Mouse (Mus musculus): ENCODE data around the gene Bbs12. TPM values are rescaled to one million over a fixed set of nuclear protein-coding genes. Genes with fewer than 3 reads are reported as not detected.

Gene Bbs12
- polyA plus RNA-seq, 1 experiment, result 0.30 TPM

- peak; percentile 42 for TF ChIP-seq GATA1 (IDR thresholded peaks at IDR 0.05; ENCODE audit: low read length)
Observed at GRCm38 (mm10) chr3:37303392-37304139, 8.8 kb upstream of the Bbs12 start.

GRCm38 (mm10) chr3:37311897-37312369, 421 bp upstream of the Bbs12 start:
- no peak for TF ChIP-seq GATA1 (IDR thresholded peaks at IDR 0.05; ENCODE audit: low read length)

- no peak for TF ChIP-seq GATA1 (IDR thresholded peaks at IDR 0.05; ENCODE audit: low read length)
Observed at GRCm38 (mm10) chr3:37313371-37313770, 1.0 kb downstream of the Bbs12 start.

GRCm38 (mm10) chr3:37316233-37316632, 3.9 kb downstream of the Bbs12 start:
- no peak for TF ChIP-seq GATA1 (IDR thresholded peaks at IDR 0.05; ENCODE audit: low read length)

GRCm38 (mm10) chr3:37324310-37324709, 12.0 kb downstream of the Bbs12 start:
- no peak for TF ChIP-seq GATA1 (IDR thresholded peaks at IDR 0.05; ENCODE audit: low read length)

GRCm38 (mm10) chr3:37325317-37326112, 13.2 kb downstream of the Bbs12 start:
- TF ChIP-seq GATA1 (IDR thresholded peaks at IDR 0.05; ENCODE audit: low read length), result no peak

GRCm38 (mm10) chr3:37326627-37327026, 14.3 kb downstream of the Bbs12 start:
- TF ChIP-seq GATA1 (IDR thresholded peaks at IDR 0.05; ENCODE audit: low read length), result no peak

GRCm38 (mm10) chr3:37328489-37328888, 16.1 kb downstream of the Bbs12 start:
- TF ChIP-seq GATA1 (IDR thresholded peaks at IDR 0.05; ENCODE audit: low read length), result no peak

GRCm38 (mm10) chr3:37329963-37330362, 17.6 kb downstream of the Bbs12 start:
- no peak for TF ChIP-seq GATA1 (IDR thresholded peaks at IDR 0.05; ENCODE audit: low read length)

- peak; percentile 93 for TF ChIP-seq GATA1 (IDR thresholded peaks at IDR 0.05; ENCODE audit: low read length)
Observed at GRCm38 (mm10) chr3:37331999-37332449, 19.7 kb downstream of the Bbs12 start.

GRCm38 (mm10) chr3:37334053-37334452, 21.7 kb downstream of the Bbs12 start:
- no peak for TF ChIP-seq GATA1 (IDR thresholded peaks at IDR 0.05; ENCODE audit: low read length)

- TF ChIP-seq GATA1 (IDR thresholded peaks at IDR 0.05; ENCODE audit: low read length), result no peak
Observed at GRCm38 (mm10) chr3:37341110-37341509, 28.8 kb downstream of the Bbs12 start.

- TF ChIP-seq GATA1 (IDR thresholded peaks at IDR 0.05; ENCODE audit: low read length), result no peak
Observed at GRCm38 (mm10) chr3:37342811-37343210, 30.5 kb downstream of the Bbs12 start.

- TF ChIP-seq GATA1 (IDR thresholded peaks at IDR 0.05; ENCODE audit: low read length), result no peak
Observed at GRCm38 (mm10) chr3:37347671-37348070, 35.3 kb downstream of the Bbs12 start.

GRCm38 (mm10) chr3:37348221-37349165, 36.1 kb downstream of the Bbs12 start, which contains the start of gene Fgf2:
TSS of gene Fgf2 (plus strand) at chr3:37348346.
- TF ChIP-seq GATA1 (IDR thresholded peaks at IDR 0.05; ENCODE audit: low read length), result no peak

All from G1E-ER4 (cell line).